ENCODE assay signal across 13 mouse cellular contexts in genomic region chrX:41425651-41426050, GRCm38 (mm10). TPM values are rescaled to one million over a fixed set of nuclear protein-coding genes. Genes with fewer than 3 reads are reported as not detected.
A peak's percentile ranks its signal among the peaks of the same experiment; 100 is the strongest.
DNase-seq lines count a peak whose midpoint lies in the region; ATAC-seq lines count a peak whose summit lies in the region.
"Had no signal": no experiment of that assay in that cellular context is flagged by ENCODE, and none has a peak within 500 bp of the region (broad histone marks: within the 10 kb centered on the region; RNA-seq: fewer than 3 reads in every experiment).

No protein-coding gene starts in this region.

- H3K4me3 ChIP-seq in midbrain, embryonic 14.5 days (replicated peaks; ENCODE audit: low read depth, low read length): no peak overlapping the region
- no peak overlapping the region for H3K4me3 ChIP-seq in midbrain, embryonic 10.5 days
- H3K4me3 ChIP-seq in hindbrain, embryonic 15.5 days: no peak overlapping the region
- H3K4me3 ChIP-seq: liver, embryonic 15.5 days; stomach, embryonic 15.5 days had no signal

- no peak for DNase-seq in frontal cortex, adult 2 months (ENCODE audit: extremely low spot score in 1 of 2, low spot score in 1 of 2)
- DNase-seq in midbrain, embryonic 14.5 days: peak; percentile 9
- DNase-seq in midbrain, embryonic 10.5 days (ENCODE audit: low spot score): no peak
- no peak for DNase-seq in heart, adult 8-10 months (ENCODE audit: low spot score)
- DNase-seq in heart, postnatal 25 days (ENCODE audit: low spot score): no peak
- DNase-seq: cerebellum, adult 9-11 months; lung, postnatal 36 days; thymus, postnatal 4 days had no signal

- H3K36me3 ChIP-seq in midbrain, embryonic 14.5 days (ENCODE audit: control insufficient read depth, insufficient read depth, low read length): no peaks in the 10 kb centered on the region
- no peaks in the 10 kb centered on the region for H3K36me3 ChIP-seq in midbrain, embryonic 10.5 days
- no peaks in the 10 kb centered on the region for H3K36me3 ChIP-seq in hindbrain, embryonic 15.5 days
- H3K36me3 ChIP-seq: liver, embryonic 15.5 days; stomach, embryonic 15.5 days had no signal

- H3K4me1 ChIP-seq in midbrain, embryonic 14.5 days (ENCODE audit: control insufficient read depth, insufficient read depth, low read length): no peaks in the 10 kb centered on the region
- H3K4me1 ChIP-seq in midbrain, embryonic 10.5 days: no peaks in the 10 kb centered on the region
- H3K4me1 ChIP-seq in hindbrain, embryonic 15.5 days (replicated peaks): no peaks in the 10 kb centered on the region
- H3K4me1 ChIP-seq: liver, embryonic 15.5 days; stomach, embryonic 15.5 days had no signal

- 49% methylated on average over 6 of the region's 6 CpGs for WGBS in midbrain, embryonic 14.5 days
- 73% methylated on average over 6 of the region's 6 CpGs for WGBS in midbrain, embryonic 10.5 days
- 27% methylated on average over 6 of the region's 6 CpGs for WGBS in hindbrain, embryonic 15.5 days

- H3K9ac ChIP-seq in midbrain, embryonic 14.5 days (replicated peaks; ENCODE audit: low read length): no peak overlapping the region
- H3K9ac ChIP-seq in hindbrain, embryonic 15.5 days: no peak overlapping the region
- H3K9ac ChIP-seq: liver, embryonic 15.5 days; stomach, embryonic 15.5 days had no signal

- H3K9me3 ChIP-seq in midbrain, embryonic 14.5 days (ENCODE audit: control insufficient read depth, low read length): no peaks in the 10 kb centered on the region
- H3K9me3 ChIP-seq in midbrain, embryonic 10.5 days (replicated peaks): no peaks in the 10 kb centered on the region
- no peaks in the 10 kb centered on the region for H3K9me3 ChIP-seq in hindbrain, embryonic 15.5 days
- H3K9me3 ChIP-seq: liver, embryonic 15.5 days; stomach, embryonic 15.5 days had no signal

- H3K4me2 ChIP-seq in midbrain, embryonic 14.5 days (ENCODE audit: low read length): no peak overlapping the region
- H3K4me2 ChIP-seq in hindbrain, embryonic 15.5 days: peak overlapping the region; percentile 19; the same call in 1 of the 2 replicates
- H3K4me2 ChIP-seq: liver, embryonic 15.5 days; stomach, embryonic 15.5 days had no signal

- H3K27ac ChIP-seq in midbrain, embryonic 14.5 days (replicated peaks; ENCODE audit: low read depth, low read length): no peak overlapping the region
- H3K27ac ChIP-seq in midbrain, embryonic 10.5 days (replicated peaks): no peak overlapping the region
- peak overlapping the region; percentile 20; the same call in 1 of the 2 replicates for H3K27ac ChIP-seq in hindbrain, embryonic 15.5 days (replicated peaks)
- H3K27ac ChIP-seq: liver, embryonic 15.5 days; stomach, embryonic 15.5 days had no signal

- ATAC-seq in frontal cortex, adult (ENCODE audit: low TSS enrichment): peak; percentile 65
- ATAC-seq in midbrain, embryonic 14.5 days (ENCODE audit: low FRiP score, low TSS enrichment): no peak
- ATAC-seq in hindbrain, embryonic 15.5 days (ENCODE audit: low FRiP score, low read depth): peak; percentile 84
- ATAC-seq: inflammation-experienced regulatory T-cells, adult 6 months had no signal

- H3K27me3 ChIP-seq in midbrain, embryonic 14.5 days (ENCODE audit: control insufficient read depth, insufficient read depth, low read length): no peaks in the 10 kb centered on the region
- H3K27me3 ChIP-seq in midbrain, embryonic 10.5 days (ENCODE audit: low read depth, poor library complexity, severe bottlenecking): no peaks in the 10 kb centered on the region; the same call in 1 of the 2 replicates
- H3K27me3 ChIP-seq in hindbrain, embryonic 15.5 days: no peaks in the 10 kb centered on the region
- H3K27me3 ChIP-seq: liver, embryonic 15.5 days; stomach, embryonic 15.5 days had no signal

- intact Hi-C loops in heart, postnatal 25 days (cut with DNase I): no loop called here

RNA-seq across cellular contexts. Expression of gene Gria3, which starts 25.0 kb away (rescaled TPM):
- polyA plus RNA-seq in frontal cortex, adult 2 months (2012; rRNA removed): 119 and 144 TPM in 2 replicates
- polyA plus RNA-seq in midbrain, embryonic 14.5 days (2014; fragmentation: Nextera tagmentation; extraction: Ambion mirVana): 14.9 and 17.1 TPM in 2 replicates
- polyA plus RNA-seq in midbrain, embryonic 10.5 days (2016; fragmentation: Nextera tagmentation; extraction: Ambion mirVana): 2.2 and 3.0 TPM in 2 replicates
- 16.6 and 17.5 TPM in 2 replicates for polyA plus RNA-seq in hindbrain, embryonic 15.5 days (2015; fragmentation: Nextera tagmentation; extraction: Ambion mirVana)
- 1 to 10 TPM; 1.5 to 2.0 (median 1.7) TPM for total RNA-seq in heart, adult 8-10 months (2022)
- total RNA-seq in heart, postnatal 25 days (2021): 1 to 10 TPM; 1.2 to 1.6 TPM
- polyA plus RNA-seq: inflammation-experienced regulatory T-cells, adult 6 months had no signal
